Mouse (Mus musculus): ENCODE data around the gene Scarf1.
"Not testable (repeated sequence)": the region's sequence is repeated elsewhere in the genome, so short reads cannot be mapped to it uniquely, and the experiment has no call there.

Scarf1 gene

GRCm38 (mm10) chr11:75538184-75538969, 25.0 kb downstream of the Scarf1 start:
- no peak for DNase-seq (ENCODE audit: low spot score)

- DNase-seq (ENCODE audit: low spot score) = no peak
Observed at GRCm38 (mm10) chr11:75538970-75539299, 25.6 kb downstream of the Scarf1 start.

GRCm38 (mm10) chr11:75540209-75540608, 26.9 kb downstream of the Scarf1 start:
- no peak for DNase-seq (ENCODE audit: low spot score)

GRCm38 (mm10) chr11:75540710-75541581, 27.6 kb downstream of the Scarf1 start:
- no peak for DNase-seq (ENCODE audit: low spot score)

- DNase-seq (ENCODE audit: low spot score) = no peak
Observed at GRCm38 (mm10) chr11:75544713-75545112, 31.4 kb downstream of the Scarf1 start.

- DNase-seq (ENCODE audit: low spot score) = no peak
Observed at GRCm38 (mm10) chr11:75546057-75546456, 32.7 kb downstream of the Scarf1 start.

- peak; percentile 53 for DNase-seq (ENCODE audit: low spot score)
Observed at GRCm38 (mm10) chr11:75549658-75550111, 36.3 kb downstream of the Scarf1 start.

GRCm38 (mm10) chr11:75550200-75550946, 37.0 kb downstream of the Scarf1 start:
- DNase-seq (ENCODE audit: low spot score) = peak; percentile 52

GRCm38 (mm10) chr11:75551321-75551720, 38.0 kb downstream of the Scarf1 start:
- no peak for DNase-seq (ENCODE audit: low spot score)

GRCm38 (mm10) chr11:75551961-75552441, 38.7 kb downstream of the Scarf1 start:
- peak; percentile 53 for DNase-seq (ENCODE audit: low spot score)

GRCm38 (mm10) chr11:75552906-75553482, 39.7 kb downstream of the Scarf1 start:
- DNase-seq (ENCODE audit: low spot score) = peak; percentile 61

- not testable (repeated sequence) for DNase-seq (ENCODE audit: low spot score)
Observed at GRCm38 (mm10) chr11:75556006-75556405, 42.7 kb downstream of the Scarf1 start.

GRCm38 (mm10) chr11:75557142-75557541, 43.8 kb downstream of the Scarf1 start:
- no peak for DNase-seq (ENCODE audit: low spot score)

- no peak for DNase-seq (ENCODE audit: low spot score)
Observed at GRCm38 (mm10) chr11:75558101-75558500, 44.8 kb downstream of the Scarf1 start.

- no peak for DNase-seq (ENCODE audit: low spot score)
Observed at GRCm38 (mm10) chr11:75559870-75560504, 46.6 kb downstream of the Scarf1 start.

GRCm38 (mm10) chr11:75560530-75561409, 47.4 kb downstream of the Scarf1 start:
- DNase-seq (ENCODE audit: low spot score) = no peak

GRCm38 (mm10) chr11:75561410-75561791, 48.1 kb downstream of the Scarf1 start:
- no peak for DNase-seq (ENCODE audit: low spot score)

- no peak for DNase-seq (ENCODE audit: low spot score)
Observed at GRCm38 (mm10) chr11:75562840-75563239, 49.5 kb downstream of the Scarf1 start.

- peak; percentile 73 for DNase-seq (ENCODE audit: low spot score)
Observed at GRCm38 (mm10) chr11:75563851-75564548, 50.7 kb downstream of the Scarf1 start.

GRCm38 (mm10) chr11:75565849-75566248, 52.5 kb downstream of the Scarf1 start:
- peak; percentile 98 for DNase-seq (ENCODE audit: low spot score)

Measured in adipocyte (in vitro differentiated cells).